12 mouse cellular contexts compared by ENCODE assay signal in the genomic region with DNA sequence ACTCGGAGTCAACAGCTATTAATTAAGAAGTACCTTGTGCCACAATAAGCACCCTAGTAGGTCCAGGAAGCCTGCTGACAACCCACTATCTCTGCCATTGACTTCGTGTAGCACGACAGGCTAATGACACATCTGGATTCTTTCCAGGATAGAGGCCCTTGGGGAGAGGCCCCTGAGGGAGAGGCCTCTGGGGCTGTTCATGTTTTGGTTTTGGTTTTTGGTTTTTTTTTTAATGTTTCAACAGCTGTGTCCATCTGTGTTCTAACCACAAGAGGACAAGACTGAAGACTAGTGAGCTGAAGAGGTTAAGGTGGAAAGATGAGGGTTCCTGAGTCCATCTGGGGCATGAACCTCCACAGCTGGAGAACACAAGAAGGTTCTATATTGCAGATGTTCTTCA. TPM values are rescaled to one million over a fixed set of nuclear protein-coding genes. Genes with fewer than 3 reads are reported as not detected.
A peak's percentile ranks its signal among the peaks of the same experiment; 100 is the strongest.
DNase-seq lines count a peak whose midpoint lies in the region; ATAC-seq and TF ChIP-seq lines count a peak whose summit lies in the region.
"Had no signal": no experiment of that assay in that cellular context is flagged by ENCODE, and none has a peak within 500 bp of the region (broad histone marks: within the 10 kb centered on the region; RNA-seq: fewer than 3 reads in every experiment).

No protein-coding gene starts in this region.

- H3K27me3 ChIP-seq in kidney, embryonic 16.5 days (ENCODE audit: insufficient read depth, low read length) = no peaks in the 10 kb centered on the region
- H3K27me3 ChIP-seq in MEL (ENCODE audit: control insufficient read depth in 1 of 2, insufficient read depth in 2 of 2, low read length in 2 of 2) = no peaks in the 10 kb centered on the region
- no peaks in the 10 kb centered on the region for H3K27me3 ChIP-seq in liver, embryonic 15.5 days
- H3K27me3 ChIP-seq in midbrain, embryonic 10.5 days (ENCODE audit: low read depth, poor library complexity, severe bottlenecking) = no peaks in the 10 kb centered on the region
- H3K27me3 ChIP-seq: neural tube, embryonic 15.5 days; Patski had no signal

- peaks cover 13% of the 10 kb centered on the region for H3K36me3 ChIP-seq in kidney, embryonic 16.5 days (ENCODE audit: insufficient read depth, low read length)
- peaks cover 0 to 68% of the 10 kb centered on the region in 2 experiments; a peak in 2 of 4 replicates for H3K36me3 ChIP-seq in MEL (ENCODE audit: control insufficient read depth in 1 of 2, insufficient read depth in 2 of 2, low read length in 2 of 2)
- peaks cover 5% of the 10 kb centered on the region; the same call in 1 of the 2 replicates for H3K36me3 ChIP-seq in liver, embryonic 15.5 days (replicated peaks)
- H3K36me3 ChIP-seq in midbrain, embryonic 10.5 days = peaks cover 36% of the 10 kb centered on the region
- H3K36me3 ChIP-seq: neural tube, embryonic 15.5 days had no signal

- ATAC-seq in kidney, embryonic 16.5 days (ENCODE audit: low FRiP score, low TSS enrichment) = no peak
- ATAC-seq in liver, embryonic 15.5 days (ENCODE audit: insufficient read depth) = no peak
- ATAC-seq: Patski had no signal

- peak; percentile 52 to 61; a peak in 3 of 4 replicates for TF ChIP-seq EP300 in MEL (IDR thresholded peaks at IDR 0.05; ENCODE audit: low read depth in 1 of 2, low read length in 2 of 2)

- no peak for TF ChIP-seq CTCF in MEL (IDR thresholded peaks at IDR 0.05 in 2 of 3, conservative IDR thresholded peaks at IDR 0.05 in 1 of 3; ENCODE audit: control insufficient read depth in 1 of 3, insufficient read depth in 1 of 3, low read depth in 2 of 3, low read length in 3 of 3, poor library complexity in 1 of 3, severe bottlenecking in 1 of 3)

- intact Hi-C loops in left cerebral cortex, postnatal 14 days (cut with DNase I) = loop anchor here (5.0 kb wide), 1 partner anchor 110 kb away; no protein-coding TSS in a partner anchor

- H3K27ac ChIP-seq in kidney, embryonic 16.5 days (ENCODE audit: low read length) = peak overlapping the region; percentile 72; the same call in 1 of the 2 replicates
- peak overlapping the region; percentile 94 for H3K27ac ChIP-seq in MEL (ENCODE audit: control insufficient read depth, low read depth, low read length)
- H3K27ac ChIP-seq in liver, embryonic 15.5 days (replicated peaks) = 0 out of 2 replicates have a peak overlapping the region, but pooled peaks have one; percentile 1
- H3K27ac ChIP-seq in midbrain, embryonic 10.5 days (replicated peaks) = no peak overlapping the region
- H3K27ac ChIP-seq: neural tube, embryonic 15.5 days had no signal

- H3K4me2 ChIP-seq in kidney, embryonic 16.5 days (replicated peaks; ENCODE audit: low read depth, low read length) = no peak overlapping the region
- H3K4me2 ChIP-seq in liver, embryonic 15.5 days = peak overlapping the region; percentile 8; the same call in 1 of the 2 replicates
- H3K4me2 ChIP-seq: neural tube, embryonic 15.5 days had no signal

- no peak for TF ChIP-seq POLR2A in MEL (IDR thresholded peaks at IDR 0.05; ENCODE audit: control insufficient read depth in 1 of 2, insufficient read depth in 1 of 2, low read depth in 1 of 2, low read length in 2 of 2, poor library complexity in 1 of 2)

- no peak overlapping the region for H3K9ac ChIP-seq in kidney, embryonic 16.5 days (replicated peaks; ENCODE audit: low read length)
- H3K9ac ChIP-seq in MEL (ENCODE audit: control insufficient read depth, low read depth, low read length, poor library complexity, severe bottlenecking) = peak overlapping the region; percentile 52
- no peak overlapping the region for H3K9ac ChIP-seq in liver, embryonic 15.5 days
- H3K9ac ChIP-seq: neural tube, embryonic 15.5 days had no signal

- peaks cover 98% of the 10 kb centered on the region for H3K4me1 ChIP-seq in kidney, embryonic 16.5 days (ENCODE audit: insufficient read depth, low read length)
- H3K4me1 ChIP-seq in MEL (ENCODE audit: control insufficient read depth in 1 of 2, insufficient read depth in 2 of 2, low read length in 2 of 2) = peaks cover 38 to 70% of the 10 kb centered on the region in 2 experiments
- H3K4me1 ChIP-seq in liver, embryonic 15.5 days (replicated peaks) = peaks cover 98% of the 10 kb centered on the region
- H3K4me1 ChIP-seq in midbrain, embryonic 10.5 days = peaks cover 88% of the 10 kb centered on the region

- H3K79me2 ChIP-seq in MEL (ENCODE audit: control insufficient read depth, insufficient read depth, low read length, poor library complexity) = peaks cover 3% of the 10 kb centered on the region; the same call in 1 of the 2 replicates

- no peak overlapping the region for H3K4me3 ChIP-seq in kidney, embryonic 16.5 days (ENCODE audit: low read length)
- peak overlapping the region; percentile 24 to 25 for H3K4me3 ChIP-seq in MEL (ENCODE audit: control insufficient read depth in 1 of 2, insufficient read depth in 1 of 2, low read depth in 2 of 2, low read length in 2 of 2)
- H3K4me3 ChIP-seq in liver, embryonic 15.5 days (replicated peaks) = no peak overlapping the region
- H3K4me3 ChIP-seq in midbrain, embryonic 10.5 days = no peak overlapping the region
- H3K4me3 ChIP-seq: neural tube, embryonic 15.5 days had no signal

- no peaks in the 10 kb centered on the region for H3K9me3 ChIP-seq in kidney, embryonic 16.5 days (ENCODE audit: low read length)
- no peaks in the 10 kb centered on the region for H3K9me3 ChIP-seq in MEL (replicated peaks; ENCODE audit: insufficient read depth, low read length)
- no peaks in the 10 kb centered on the region for H3K9me3 ChIP-seq in liver, embryonic 15.5 days (replicated peaks)
- H3K9me3 ChIP-seq in midbrain, embryonic 10.5 days (replicated peaks) = no peaks in the 10 kb centered on the region
- H3K9me3 ChIP-seq: neural tube, embryonic 15.5 days had no signal

- TF ChIP-seq RAD21 in MEL (IDR thresholded peaks at IDR 0.05; ENCODE audit: low read depth, low read length) = no peak

- no peak for DNase-seq in kidney, adult 9 months
- peak; percentile 56 for DNase-seq in 416B (ENCODE audit: low read depth)
- DNase-seq in MEL (ENCODE audit: low read depth, low spot score) = peak; percentile 81
- no peak for DNase-seq in midbrain, embryonic 10.5 days (ENCODE audit: low spot score)
- DNase-seq in left cerebral cortex, postnatal 14 days (ENCODE audit: low spot score in 2 of 2) = no peak
- DNase-seq: cerebellum, postnatal 25 days; kidney, postnatal 4 days; right cerebral cortex, postnatal 4 days had no signal

- WGBS in kidney, embryonic 16.5 days = 43% methylated on average over 3 of the region's 3 CpGs
- WGBS in liver, embryonic 15.5 days (ENCODE audit: insufficient replicate concordance) = 18% methylated on average over 3 of the region's 3 CpGs
- 71% methylated on average over 3 of the region's 3 CpGs for WGBS in midbrain, embryonic 10.5 days

TF ChIP-seq in MEL, 35 proteins besides CTCF, POLR2A, EP300 and RAD21:
- TF ChIP-seq TCF12 (IDR thresholded peaks at IDR 0.05; ENCODE audit: low read depth, low read length) (peak; percentile 50), SIN3A (IDR thresholded peaks at IDR 0.05; ENCODE audit: low read length) (peak; percentile 46; the same call in 1 of the 2 replicates), KAT2A (conservative IDR thresholded peaks at IDR 0.05; ENCODE audit: low read depth, low read length) (no peak), ZNF384 (IDR thresholded peaks at IDR 0.05; ENCODE audit: low read depth, low read length) (peak; percentile 93), ZKSCAN1 (IDR thresholded peaks at IDR 0.05; ENCODE audit: low read depth, low read length) (0 out of 2 replicates have a peak, but pooled peaks have one; percentile 37), USF2 (IDR thresholded peaks at IDR 0.05; ENCODE audit: borderline replicate concordance in 1 of 2, insufficient read depth in 1 of 2, low read depth in 1 of 2, low read length in 2 of 2) (no peak), ETS1 (IDR thresholded peaks at IDR 0.05; ENCODE audit: low read depth, low read length) (peak; percentile 85), BHLHE40 (IDR thresholded peaks at IDR 0.05; ENCODE audit: borderline replicate concordance, low read depth, low read length) (0 out of 2 replicates have a peak, but pooled peaks have one; percentile 25), ELF1 (IDR thresholded peaks at IDR 0.05; ENCODE audit: low read depth, low read length) (no peak), RCOR1 (IDR thresholded peaks at IDR 0.05; ENCODE audit: low read depth, low read length) (0 out of 2 replicates have a peak, but pooled peaks have one; percentile 47), GABPA (IDR thresholded peaks at IDR 0.05; ENCODE audit: low read depth, low read length) (no peak), SMC3 (IDR thresholded peaks at IDR 0.05; ENCODE audit: low read depth, low read length) (no peak)

RNA-seq across cellular contexts. Expression of gene Smad3, which starts 15.5 kb away (rescaled TPM):
- 27.8 and 27.9 TPM in 2 replicates for polyA plus RNA-seq in kidney, embryonic 16.5 days (2015; fragmentation: Nextera tagmentation; extraction: Ambion mirVana)
- 7.1 and 7.5 TPM in 2 replicates for total RNA-seq in MEL (2012; rRNA removed)
- 10 to 100 TPM in 1 of 2 experiments, not detected in 1; 10.2 TPM for polyA plus RNA-seq in MEL (2012; ENCODE audit: insufficient read depth in 1 of 2, insufficient read length in 2 of 2, low read depth in 1 of 2, low replicate concordance in 2 of 2, missing spikeins in 1 of 2)
- 3.0 TPM in 2 replicates for polyA plus RNA-seq in liver, embryonic 15.5 days (2015; fragmentation: Nextera tagmentation; extraction: Ambion mirVana)
- polyA plus RNA-seq in midbrain, embryonic 10.5 days (2016; fragmentation: Nextera tagmentation; extraction: Ambion mirVana) = 21.7 and 22.5 TPM in 2 replicates
- 10 to 100 TPM; 36.9 to 38.3 TPM for total RNA-seq in left cerebral cortex, postnatal 14 days (2021)

Comparison
In these comparisons a context has a peak if more than half of its experiments do, and no peak if none do; other contexts are left out.
1. H3K4me3 ChIP-seq: peak in MEL (2 of 2); none in kidney, embryonic 16.5 days (single experiment), liver, embryonic 15.5 days (single experiment) and midbrain, embryonic 10.5 days (single experiment).
2. DNase-seq: peak in 416B (single experiment) and MEL (single experiment); none in kidney, adult 9 months (single experiment), midbrain, embryonic 10.5 days (single experiment) and left cerebral cortex, postnatal 14 days (0 of 2).